Mouse (Mus musculus) heart, embryonic 10.5 days (tissue): ENCODE results near the gene Mical3. TPM values are rescaled to one million over a fixed set of nuclear protein-coding genes. Genes with fewer than 3 reads are reported as not detected.

ENCODE experiments used
- DNase-seq: peaks from one replicate; pipeline ENCODE4 v3.0.0-alpha.2; 2017; ENCODE audit warnings: low spot score
- H3K27ac ChIP-seq: fragments of 300-500 bp; sonication (generic); 2 replicates; pipeline ENCODE4 v1.5.1; 2016; ENCODE audit warnings: mild to moderate bottlenecking
- H3K27me3 ChIP-seq: fragments of 300-500 bp; sonication (generic); 2 replicates; pipeline ENCODE4 v1.6.1; 2016; ENCODE audit warnings: mild to moderate bottlenecking; ENCODE audit not compliant: poor library complexity, insufficient read depth, severe bottlenecking
- H3K36me3 ChIP-seq: fragments of 300-500 bp; sonication (generic); 2 replicates; pipeline ENCODE4 v1.6.1; 2016; ENCODE audit warnings: mild to moderate bottlenecking, moderate library complexity
- H3K4me1 ChIP-seq: fragments of 300-500 bp; sonication (generic); 2 replicates; pipeline ENCODE4 v1.6.1; 2016; ENCODE audit warnings: mild to moderate bottlenecking
- H3K4me3 ChIP-seq: fragments of 300-500 bp; sonication (generic); 2 replicates; pipeline ENCODE4 v1.5.1; 2016; ENCODE audit warnings: mild to moderate bottlenecking, moderate library complexity
- H3K9me3 ChIP-seq: fragments of 300-500 bp; sonication (generic); 2 replicates; pipeline ENCODE4 v1.6.1; 2016; ENCODE audit warnings: mild to moderate bottlenecking, moderate library complexity
- WGBS: fragments of 180-500 bp; shearing (Covaris S2); methylation state at CpG from one replicate; pipeline ENCODE4 v1.1.7; 2016; 5-methylcytosine and 5-hydroxymethylcytosine counted together
- polyA plus RNA-seq: library from polyadenylated mRNA; unstranded; fragments of >200 nt; fragmentation: Nextera tagmentation; extraction: Ambion mirVana; gene quantifications from 2 replicates; pipeline ENCODE4 v1.2.1, GENCODE M21; 2016

Gene Mical3
- polyA plus RNA-seq, 1 experiment from 2014 or later, result 25.8 TPM

GRCm38 (mm10) chr6:121026866-121027265 is 103.9 kb downstream of the Mical3 start:
- no peaks in the 10 kb centered on the region for H3K9me3 ChIP-seq
- no peak overlapping the region for H3K4me3 ChIP-seq
- 90% methylated on average over 7 of the region's 7 CpGs for WGBS
- no peaks in the 10 kb centered on the region for H3K27me3 ChIP-seq
- no peak for DNase-seq
- H3K4me1 ChIP-seq, result peaks cover 19% of the 10 kb centered on the region; the same call in 1 of the 2 replicates
- no peak overlapping the region for H3K27ac ChIP-seq
- H3K36me3 ChIP-seq, result peaks cover 81% of the 10 kb centered on the region

GRCm38 (mm10) chr6:121026019-121026584 is 104.7 kb downstream of the Mical3 start:
- Histone ChIP-seq H3K36me3 (peaks cover 81% of the 10 kb centered on the region), H3K9me3 (no peaks in the 10 kb centered on the region), H3K4me3 (no peak overlapping the region), H3K27ac (no peak overlapping the region), H3K4me1 (peaks cover 19% of the 10 kb centered on the region; the same call in 1 of the 2 replicates), H3K27me3 (no peaks in the 10 kb centered on the region)
- no peak for DNase-seq
- WGBS, result 73% methylated on average over 10 of the region's 10 CpGs

- WGBS, result 93% methylated on average over 4 of the region's 4 CpGs
- Histone ChIP-seq H3K27me3 (no peaks in the 10 kb centered on the region), H3K9me3 (no peaks in the 10 kb centered on the region), H3K4me3 (no peak overlapping the region), H3K36me3 (peaks cover 88% of the 10 kb centered on the region), H3K27ac (no peak overlapping the region), H3K4me1 (peaks cover 14% of the 10 kb centered on the region)
- no peak for DNase-seq
These were observed 112.7 kb downstream of the Mical3 start for GRCm38 (mm10) chr6:121018147-121018546.

- 61% methylated on average over 12 of the region's 12 CpGs for WGBS
These were observed 113.3 kb downstream of the Mical3 start for GRCm38 (mm10) chr6:121017436-121018031.

GRCm38 (mm10) chr6:121016097-121016496 is 114.7 kb downstream of the Mical3 start:
- H3K27ac ChIP-seq, result no peak overlapping the region
- H3K4me1 ChIP-seq, result peaks cover 14% of the 10 kb centered on the region
- WGBS, result 89% methylated on average over 5 of the region's 5 CpGs
- H3K4me3 ChIP-seq, result no peak overlapping the region
- no peaks in the 10 kb centered on the region for H3K27me3 ChIP-seq
- no peak for DNase-seq
- H3K9me3 ChIP-seq, result no peaks in the 10 kb centered on the region
- peaks cover 85% of the 10 kb centered on the region for H3K36me3 ChIP-seq

More at GRCm38 (mm10) chr6:121017436-121018031, 113.3 kb downstream of the Mical3 start:
- Histone ChIP-seq H3K4me3 (no peak overlapping the region), H3K36me3 (peaks cover 88% of the 10 kb centered on the region), H3K27me3 (no peaks in the 10 kb centered on the region), H3K27ac (no peak overlapping the region), H3K9me3 (no peaks in the 10 kb centered on the region), H3K4me1 (peaks cover 14% of the 10 kb centered on the region)
- no peak for DNase-seq

- peaks cover 85% of the 10 kb centered on the region for H3K36me3 ChIP-seq
These were observed 116.5 kb downstream of the Mical3 start for GRCm38 (mm10) chr6:121014339-121014738.

GRCm38 (mm10) chr6:121013750-121014149 is 117.0 kb downstream of the Mical3 start:
- H3K36me3 ChIP-seq, result peaks cover 85% of the 10 kb centered on the region
- H3K9me3 ChIP-seq, result no peaks in the 10 kb centered on the region
- no peak overlapping the region for H3K4me3 ChIP-seq
- no peak for DNase-seq
- peak overlapping the region; percentile 24; the same call in 1 of the 2 replicates for H3K27ac ChIP-seq
- WGBS, result 45% methylated on average over 9 of the region's 9 CpGs
- H3K27me3 ChIP-seq, result no peaks in the 10 kb centered on the region
- H3K4me1 ChIP-seq, result peaks cover 14% of the 10 kb centered on the region

More at GRCm38 (mm10) chr6:121014339-121014738, 116.5 kb downstream of the Mical3 start:
- Histone ChIP-seq H3K4me1 (peaks cover 14% of the 10 kb centered on the region), H3K27ac (no peak overlapping the region), H3K27me3 (no peaks in the 10 kb centered on the region), H3K4me3 (no peak overlapping the region), H3K9me3 (no peaks in the 10 kb centered on the region)
- WGBS, result 75% methylated on average over 11 of the region's 11 CpGs
- DNase-seq, result no peak

GRCm38 (mm10) chr6:121011709-121012108 is 119.1 kb downstream of the Mical3 start:
- no peak for DNase-seq
- H3K36me3 ChIP-seq, result peaks cover 86% of the 10 kb centered on the region
- WGBS, result 90% methylated on average over 11 of the region's 11 CpGs

GRCm38 (mm10) chr6:121009651-121010050 is 121.1 kb downstream of the Mical3 start:
- peaks cover 4% of the 10 kb centered on the region; the same call in 1 of the 2 replicates for H3K4me1 ChIP-seq
- no peak overlapping the region for H3K4me3 ChIP-seq
- no peak overlapping the region for H3K27ac ChIP-seq
- H3K36me3 ChIP-seq, result peaks cover 79% of the 10 kb centered on the region
- DNase-seq, result no peak
- 93% methylated on average over 8 of the region's 8 CpGs for WGBS
- H3K9me3 ChIP-seq, result no peaks in the 10 kb centered on the region
- H3K27me3 ChIP-seq, result no peaks in the 10 kb centered on the region

More at GRCm38 (mm10) chr6:121011709-121012108, 119.1 kb downstream of the Mical3 start:
- Histone ChIP-seq H3K4me1 (peaks cover 9% of the 10 kb centered on the region; the same call in 1 of the 2 replicates), H3K27ac (no peak overlapping the region), H3K27me3 (no peaks in the 10 kb centered on the region), H3K4me3 (no peak overlapping the region), H3K9me3 (no peaks in the 10 kb centered on the region)

GRCm38 (mm10) chr6:121004959-121005358 is 125.8 kb downstream of the Mical3 start:
- Histone ChIP-seq H3K9me3 (no peaks in the 10 kb centered on the region), H3K4me1 (peaks cover 3% of the 10 kb centered on the region; the same call in 1 of the 2 replicates), H3K36me3 (peaks cover 79% of the 10 kb centered on the region), H3K27ac (no peak overlapping the region), H3K4me3 (no peak overlapping the region), H3K27me3 (no peaks in the 10 kb centered on the region)
- WGBS, result 72% methylated on average over 4 of the region's 4 CpGs
- no peak for DNase-seq

GRCm38 (mm10) chr6:121002952-121003351 is 127.8 kb downstream of the Mical3 start:
- peaks cover 75% of the 10 kb centered on the region for H3K36me3 ChIP-seq
- H3K9me3 ChIP-seq, result no peaks in the 10 kb centered on the region
- H3K4me3 ChIP-seq, result no peak overlapping the region
- WGBS, result 70% methylated on average over 3 of the region's 3 CpGs
- no peak for DNase-seq
- no peaks in the 10 kb centered on the region for H3K27me3 ChIP-seq
- H3K4me1 ChIP-seq, result peaks cover 5% of the 10 kb centered on the region; the same call in 1 of the 2 replicates
- H3K27ac ChIP-seq, result no peak overlapping the region

- Histone ChIP-seq H3K9me3 (no peaks in the 10 kb centered on the region), H3K4me1 (peaks cover 5% of the 10 kb centered on the region; the same call in 1 of the 2 replicates), H3K27ac (no peak overlapping the region), H3K36me3 (peaks cover 64% of the 10 kb centered on the region), H3K4me3 (no peak overlapping the region), H3K27me3 (no peaks in the 10 kb centered on the region)
- 87% methylated on average over 8 of the region's 8 CpGs for WGBS
- no peak for DNase-seq
These were observed 130.8 kb downstream of the Mical3 start for GRCm38 (mm10) chr6:120999860-121000526.

GRCm38 (mm10) chr6:120999087-120999486 is 131.7 kb downstream of the Mical3 start:
- Histone ChIP-seq H3K36me3 (peaks cover 69% of the 10 kb centered on the region), H3K4me1 (peaks cover 5% of the 10 kb centered on the region; the same call in 1 of the 2 replicates), H3K27ac (no peak overlapping the region; the same call in 1 of the 2 replicates), H3K27me3 (no peaks in the 10 kb centered on the region), H3K9me3 (no peaks in the 10 kb centered on the region), H3K4me3 (no peak overlapping the region)
- DNase-seq, result no peak
- WGBS, result 75% methylated on average over 5 of the region's 5 CpGs
